Mouse (Mus musculus) hindbrain, embryonic 11.5 days (tissue): ENCODE results near the gene St6galnac1. TPM values are rescaled to one million over a fixed set of nuclear protein-coding genes. Genes with fewer than 3 reads are reported as not detected.

Source experiments
- ATAC-seq: fragments of 200-750 bp; cut with Nextera tagmentation; 2 replicates; pipeline ENCODE4 v1.8.0; 2017; ENCODE audit warnings: mild to moderate bottlenecking, moderate TSS enrichment, moderate library complexity; ENCODE audit not compliant: low FRiP score
- DNase-seq: peaks from one replicate; pipeline ENCODE4 v3.0.0-alpha.2; 2015; ENCODE audit warnings: low spot score
- H3K27ac ChIP-seq: fragments of 300-500 bp; sonication (generic); 2 replicates; pipeline ENCODE4 v1.5.1; 2014; ENCODE audit warnings: mild to moderate bottlenecking, low read depth, low read length
- H3K27me3 ChIP-seq: fragments of 300-500 bp; sonication (generic); 2 replicates; pipeline ENCODE4 v1.6.1; 2014; ENCODE audit warnings: mild to moderate bottlenecking, low read length, moderate library complexity, mixed read lengths; ENCODE audit not compliant: control insufficient read depth, insufficient read depth
- H3K36me3 ChIP-seq: fragments of 300-500 bp; sonication (generic); 2 replicates; pipeline ENCODE4 v1.6.1; 2014; ENCODE audit warnings: mild to moderate bottlenecking, low read length, moderate library complexity, mixed read lengths; ENCODE audit not compliant: control insufficient read depth, insufficient read depth
- H3K4me1 ChIP-seq: fragments of 300-500 bp; sonication (generic); replicated peaks from 2 replicates; pipeline ENCODE4 v1.6.1; 2014; ENCODE audit warnings: low read length, mixed read lengths; ENCODE audit not compliant: control insufficient read depth, insufficient read depth
- H3K4me2 ChIP-seq: fragments of 300-500 bp; sonication (generic); replicated peaks from 2 replicates; pipeline ENCODE4 v1.6.1; 2014; ENCODE audit warnings: mild to moderate bottlenecking, low read depth, low read length
- H3K4me3 ChIP-seq: fragments of 300-500 bp; sonication (generic); 2 replicates; pipeline ENCODE4 v1.5.1; 2014; ENCODE audit warnings: low read depth, low read length
- H3K9ac ChIP-seq: fragments of 300-500 bp; sonication (generic); 2 replicates; pipeline ENCODE4 v1.6.1; 2014; ENCODE audit warnings: low read depth, low read length
- H3K9me3 ChIP-seq: fragments of 300-500 bp; sonication (generic); 2 replicates; pipeline ENCODE4 v1.6.1; 2016; ENCODE audit warnings: low read length; ENCODE audit not compliant: control insufficient read depth
- WGBS: fragments of 180-500 bp; shearing (Covaris S2); extraction: QIAGEN DNeasy Blood & Tissue Kit; methylation state at CpG from one replicate; pipeline ENCODE4 v1.1.7; 2014; 5-methylcytosine and 5-hydroxymethylcytosine counted together
- polyA plus RNA-seq: library from polyadenylated mRNA; unstranded; fragments of >200 nt; fragmentation: Nextera tagmentation; extraction: Ambion mirVana; gene quantifications from 2 replicates; pipeline ENCODE4 v1.2.1, GENCODE M21; 2014

The St6galnac1 gene
- polyA plus RNA-seq, 1 experiment from 2014 or later, result not detected

DNA sequence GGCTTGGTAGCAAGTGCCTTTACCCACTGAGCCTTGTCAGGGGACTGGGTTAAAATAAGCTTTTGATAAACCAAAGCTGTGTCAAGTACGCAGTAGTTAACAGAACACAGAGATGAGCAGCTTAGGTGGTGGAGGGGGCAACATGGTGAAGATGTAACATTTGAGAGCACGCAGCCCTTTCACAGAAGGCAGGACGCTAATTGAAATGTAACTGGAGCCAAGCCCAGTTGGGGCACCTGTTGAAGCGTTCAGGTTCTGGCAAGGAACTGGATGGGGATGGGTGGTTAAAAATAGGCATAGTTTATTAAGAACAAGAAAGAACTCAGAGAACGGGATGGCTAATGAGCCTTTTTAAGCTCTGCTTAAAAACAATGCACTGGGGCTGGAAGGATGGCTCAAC, 24.1 kb upstream of the St6galnac1 start:
- Histone ChIP-seq H3K36me3 (no peaks in the 10 kb centered on the region), H3K27me3 (no peaks in the 10 kb centered on the region), H3K4me1 (no peaks in the 10 kb centered on the region), H3K4me2 (no peak overlapping the region), H3K27ac (no peak overlapping the region), H3K9ac (no peak overlapping the region), H3K9me3 (no peaks in the 10 kb centered on the region), H3K4me3 (no peak overlapping the region)
- no peak for ATAC-seq
- WGBS, result 91% methylated on average over 5 of the region's 5 CpGs
- DNase-seq, result no peak

DNA sequence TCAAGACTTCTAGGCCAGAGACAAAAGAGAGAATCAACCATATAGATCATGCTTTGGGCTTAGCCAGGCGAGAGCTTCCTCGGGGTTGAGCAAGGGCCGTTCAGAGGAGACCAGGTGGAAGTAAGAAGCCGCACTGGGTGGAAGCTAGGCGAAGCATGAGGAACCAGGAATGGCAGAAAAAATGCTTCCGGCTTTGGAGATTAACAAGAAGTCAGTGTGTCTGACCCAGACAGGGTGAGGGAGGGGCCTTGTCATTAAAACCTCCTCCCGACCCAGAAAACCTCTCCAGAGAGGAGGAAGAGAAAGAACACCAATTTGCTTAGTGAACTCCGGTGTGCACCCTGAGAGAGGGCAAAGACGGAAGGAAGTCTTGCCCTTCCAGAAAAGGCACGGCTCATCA, 8.9 kb upstream of the St6galnac1 start:
- WGBS, result 94% methylated on average over 10 of the region's 10 CpGs
- Histone ChIP-seq H3K4me3 (no peak overlapping the region), H3K36me3 (no peaks in the 10 kb centered on the region), H3K27me3 (no peaks in the 10 kb centered on the region), H3K9me3 (no peaks in the 10 kb centered on the region), H3K9ac (no peak overlapping the region), H3K4me1 (no peaks in the 10 kb centered on the region), H3K4me2 (no peak overlapping the region), H3K27ac (no peak overlapping the region)
- ATAC-seq (no peak), DNase-seq (no peak)

DNA sequence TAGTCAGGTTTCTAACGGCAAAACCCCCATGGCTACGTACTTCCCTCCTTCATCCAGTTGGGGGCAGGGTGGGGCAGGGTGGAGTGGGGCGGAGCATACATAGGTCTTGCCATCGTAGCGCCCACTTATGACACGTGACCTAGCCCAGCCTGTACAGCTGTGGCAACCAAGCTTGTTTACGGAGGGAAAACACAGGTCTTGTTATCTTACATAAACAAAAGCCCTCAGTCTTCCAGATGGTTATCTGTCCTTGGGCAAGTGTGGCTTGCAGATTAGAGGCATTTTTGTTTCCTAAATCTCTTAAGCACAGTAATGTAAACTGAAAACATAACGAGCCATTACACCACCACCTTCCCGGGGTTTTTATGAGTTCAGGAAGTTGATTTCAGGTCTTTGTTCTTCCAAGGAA, 7.4 kb upstream of the St6galnac1 start:
- DNase-seq, result no peak
- no peaks in the 10 kb centered on the region for H3K4me1 ChIP-seq
- H3K4me3 ChIP-seq, result no peak overlapping the region
- H3K9ac ChIP-seq, result no peak overlapping the region
- no peaks in the 10 kb centered on the region for H3K9me3 ChIP-seq
- no peak overlapping the region for H3K4me2 ChIP-seq
- no peak overlapping the region for H3K27ac ChIP-seq
- H3K27me3 ChIP-seq, result no peaks in the 10 kb centered on the region
- no peak for ATAC-seq
- 84% methylated on average over 9 of the region's 9 CpGs for whole genome bisulfite sequencing
- no peaks in the 10 kb centered on the region for H3K36me3 ChIP-seq

DNA sequence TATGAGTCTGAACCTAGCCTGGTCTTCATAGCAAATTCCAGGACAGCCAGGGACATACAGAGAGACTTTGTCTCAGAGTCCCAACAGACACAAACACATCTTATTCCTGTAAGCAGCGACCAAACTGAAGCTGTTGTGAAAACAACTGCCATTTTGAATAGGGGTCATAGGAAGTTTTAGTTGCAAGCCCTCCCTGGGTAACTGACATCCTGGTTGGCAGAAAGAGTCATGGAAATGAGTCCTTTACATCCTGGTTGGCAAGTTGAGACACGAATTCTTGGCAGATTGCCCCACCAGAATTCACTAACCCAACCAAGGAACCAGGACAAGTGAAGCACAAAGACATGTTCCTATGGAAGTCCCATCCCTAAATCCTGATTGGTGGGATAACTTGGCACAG, 2.1 kb downstream of the St6galnac1 start:
- no peaks in the 10 kb centered on the region for H3K27me3 ChIP-seq
- no peaks in the 10 kb centered on the region for H3K36me3 ChIP-seq
- H3K9ac ChIP-seq, result no peak overlapping the region
- no peak overlapping the region for H3K4me3 ChIP-seq
- ATAC-seq, result no peak
- no peaks in the 10 kb centered on the region for H3K9me3 ChIP-seq
- H3K4me2 ChIP-seq, result no peak overlapping the region
- H3K27ac ChIP-seq, result no peak overlapping the region
- DNase-seq, result no peak
- no peaks in the 10 kb centered on the region for H3K4me1 ChIP-seq
- 68% methylated on average over 2 of the region's 2 CpGs for WGBS

DNA sequence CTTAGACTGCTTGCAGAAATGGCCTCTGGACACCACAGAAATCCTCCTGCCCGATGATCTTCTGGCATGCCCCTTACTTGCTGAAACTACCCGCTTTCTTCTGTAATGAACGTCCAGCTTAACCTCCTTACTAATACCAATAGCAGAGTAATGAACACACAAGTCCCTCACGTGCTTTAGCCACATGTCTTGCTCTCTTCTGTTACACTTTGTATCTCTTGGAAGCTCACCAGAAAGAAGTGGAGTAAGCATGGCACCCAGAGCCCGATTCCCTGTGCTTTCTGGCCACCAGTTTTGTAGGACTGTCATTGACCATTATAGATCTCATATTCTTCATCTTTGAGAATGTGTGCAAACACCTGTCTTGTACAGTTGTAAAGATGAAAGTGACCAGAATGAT, 5.4 kb downstream of the St6galnac1 start:
- Histone ChIP-seq H3K4me2 (no peak overlapping the region), H3K9ac (no peak overlapping the region), H3K27me3 (no peaks in the 10 kb centered on the region), H3K27ac (no peak overlapping the region), H3K9me3 (no peaks in the 10 kb centered on the region), H3K4me1 (no peaks in the 10 kb centered on the region), H3K36me3 (no peaks in the 10 kb centered on the region), H3K4me3 (no peak overlapping the region)
- WGBS, result 86% methylated on average over 5 of the region's 5 CpGs
- ATAC-seq (no peak), DNase-seq (no peak)

DNA sequence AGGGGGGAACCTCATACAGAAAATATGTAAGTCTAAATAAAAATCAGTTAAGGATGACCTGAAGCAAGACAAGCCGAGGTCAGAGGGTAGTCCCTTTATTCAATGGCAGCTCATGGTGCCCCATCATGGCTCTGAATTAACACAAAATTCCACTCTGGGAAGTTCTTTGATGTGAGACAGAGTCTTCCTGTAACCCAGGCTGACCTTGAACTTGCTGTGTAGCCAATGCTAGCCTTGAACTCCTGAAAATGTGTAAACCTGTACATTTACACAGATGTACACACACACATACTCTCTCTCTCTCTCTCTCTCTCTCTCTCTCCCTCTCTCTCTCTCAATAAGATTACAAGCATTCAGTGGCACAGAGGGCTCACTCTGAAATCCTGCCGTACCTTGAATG, 10.4 kb downstream of the St6galnac1 start:
- H3K9me3 ChIP-seq, result no peaks in the 10 kb centered on the region
- WGBS, result 87% methylated on average over 2 of the region's 2 CpGs
- H3K36me3 ChIP-seq, result no peaks in the 10 kb centered on the region
- H3K27ac ChIP-seq, result no peak overlapping the region
- H3K4me2 ChIP-seq, result no peak overlapping the region
- ATAC-seq (no peak), DNase-seq (no peak)
- no peak overlapping the region for H3K4me3 ChIP-seq
- H3K27me3 ChIP-seq, result no peaks in the 10 kb centered on the region
- H3K4me1 ChIP-seq, result no peaks in the 10 kb centered on the region
- no peak overlapping the region for H3K9ac ChIP-seq

DNA sequence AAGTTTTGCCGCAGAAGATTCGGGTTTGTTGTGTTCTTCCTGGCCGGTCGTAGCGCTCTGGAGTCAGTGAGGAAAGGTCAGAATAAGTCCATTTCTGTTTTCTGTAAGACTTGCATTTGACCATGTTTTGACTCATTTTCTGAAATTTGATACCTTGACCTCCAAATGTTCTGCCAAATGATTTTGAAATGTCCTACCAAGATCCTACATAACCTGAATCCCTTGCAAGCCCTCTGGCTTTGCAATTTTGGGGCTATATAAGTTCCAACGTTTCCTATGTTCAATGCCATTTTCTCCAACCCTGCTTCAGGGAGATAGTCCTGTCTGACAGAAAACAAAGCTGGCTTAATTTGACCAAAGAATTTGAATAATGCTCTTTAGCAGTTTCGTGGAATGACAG, 11.0 kb downstream of the St6galnac1 start:
- H3K4me2 ChIP-seq, result no peak overlapping the region
- no peaks in the 10 kb centered on the region for H3K9me3 ChIP-seq
- no peak overlapping the region for H3K9ac ChIP-seq
- H3K36me3 ChIP-seq, result no peaks in the 10 kb centered on the region
- DNase-seq (no peak), ATAC-seq (no peak)
- H3K27ac ChIP-seq, result no peak overlapping the region
- H3K27me3 ChIP-seq, result no peaks in the 10 kb centered on the region
- H3K4me3 ChIP-seq, result no peak overlapping the region
- WGBS, result 95% methylated on average over 7 of the region's 7 CpGs
- H3K4me1 ChIP-seq, result no peaks in the 10 kb centered on the region

DNA sequence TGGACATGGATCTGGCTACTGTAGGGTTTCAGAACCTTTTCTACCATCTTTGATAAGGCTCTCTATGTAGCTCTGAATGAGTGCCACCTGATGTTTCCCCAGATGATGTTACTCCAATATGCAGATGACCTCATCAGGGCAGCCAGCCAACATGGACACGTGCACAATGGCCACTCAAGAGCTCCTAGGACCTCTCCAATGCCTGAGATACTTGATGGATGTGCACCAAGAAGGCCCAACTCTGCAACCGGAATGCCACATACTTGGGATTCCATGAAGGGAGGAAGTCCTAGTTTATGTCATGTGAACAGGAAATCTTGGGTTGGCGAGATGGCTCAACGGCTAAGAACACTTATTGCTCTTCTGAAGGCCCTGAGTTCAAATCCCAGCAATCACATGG, 20.1 kb downstream of the St6galnac1 start:
- no peak for DNase-seq
- no peak for ATAC-seq
- no peak overlapping the region for H3K4me2 ChIP-seq
- no peak overlapping the region for H3K4me3 ChIP-seq
- H3K4me1 ChIP-seq, result no peaks in the 10 kb centered on the region
- no peak overlapping the region for H3K9ac ChIP-seq
- WGBS, result 87% methylated on average over 4 of the region's 4 CpGs
- H3K9me3 ChIP-seq, result no peaks in the 10 kb centered on the region
- no peaks in the 10 kb centered on the region for H3K36me3 ChIP-seq
- H3K27me3 ChIP-seq, result no peaks in the 10 kb centered on the region
- H3K27ac ChIP-seq, result no peak overlapping the region

DNA sequence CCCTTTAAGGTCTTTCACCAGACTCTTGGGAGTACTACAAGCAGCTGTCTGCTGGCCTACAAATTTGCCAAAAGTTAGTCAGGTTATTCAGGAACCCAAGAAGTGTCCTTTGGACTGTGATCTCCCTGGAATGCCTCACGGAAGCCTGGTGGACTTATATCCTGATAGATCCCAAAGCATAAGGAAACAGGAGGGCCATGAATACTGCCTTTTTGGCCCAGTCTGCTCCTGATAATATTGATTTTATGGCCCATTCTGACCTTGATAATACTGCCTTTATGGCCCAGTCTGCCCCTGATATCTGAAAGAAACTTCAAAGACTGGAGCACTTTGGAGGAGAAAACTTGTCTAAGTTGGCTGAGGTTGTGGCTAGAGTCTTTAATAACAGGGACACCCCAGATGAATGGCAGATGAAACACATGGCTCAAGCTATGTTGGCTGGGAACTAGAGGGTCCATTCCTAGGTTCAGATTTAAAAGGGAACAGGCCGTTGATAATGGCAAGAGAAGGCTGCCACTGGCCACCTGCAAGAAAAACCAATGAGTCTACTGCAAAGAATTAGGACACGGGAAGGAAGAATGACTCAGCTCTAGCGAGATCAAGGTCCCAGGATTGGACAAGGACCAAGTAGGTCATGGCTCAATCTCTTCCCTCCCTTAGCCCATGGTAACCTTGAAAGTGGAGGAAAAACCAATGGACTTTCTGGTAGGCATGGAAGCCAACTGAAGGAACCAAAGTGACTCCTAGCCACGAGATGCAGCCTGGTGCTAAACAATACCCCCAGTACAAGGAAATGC, 21.4 kb downstream of the St6galnac1 start:
- no peak for ATAC-seq
- no peak for DNase-seq
- 92% methylated on average over 5 of the region's 5 CpGs for WGBS
- H3K4me1 ChIP-seq, result no peaks in the 10 kb centered on the region
- H3K27me3 ChIP-seq, result no peaks in the 10 kb centered on the region
- no peak overlapping the region for H3K4me2 ChIP-seq
- no peaks in the 10 kb centered on the region for H3K36me3 ChIP-seq
- H3K9me3 ChIP-seq, result no peaks in the 10 kb centered on the region
- H3K27ac ChIP-seq, result no peak overlapping the region
- no peak overlapping the region for H3K9ac ChIP-seq
- no peak overlapping the region for H3K4me3 ChIP-seq
